Mouse (Mus musculus) liver, embryonic 16.5 days (tissue): ENCODE data around the gene Pdxp. TPM values are rescaled to one million over a fixed set of nuclear protein-coding genes. Genes with fewer than 3 reads are reported as not detected.

ENCODE experiments used
- ATAC-seq: fragments of 200-750 bp; cut with Nextera tagmentation; 2 replicates; pipeline ENCODE4 v1.8.0; 2017; ENCODE audit warnings: low read depth, mild to moderate bottlenecking, moderate number of reproducible peaks, moderate library complexity
- H3K27ac ChIP-seq: fragments of 300-500 bp; sonication (generic); 2 replicates; pipeline ENCODE4 v1.5.1; 2014; ENCODE audit warnings: mild to moderate bottlenecking, low read length
- H3K27me3 ChIP-seq: fragments of 300-500 bp; sonication (generic); 2 replicates; pipeline ENCODE4 v1.6.1; 2014; ENCODE audit warnings: low read depth, low read length, mixed read lengths; ENCODE audit not compliant: control insufficient read depth, insufficient read depth
- H3K36me3 ChIP-seq: fragments of 300-500 bp; sonication (generic); 2 replicates; pipeline ENCODE4 v1.6.1; 2014; ENCODE audit warnings: mild to moderate bottlenecking; ENCODE audit not compliant: control insufficient read depth, insufficient read depth
- H3K4me1 ChIP-seq: fragments of 300-500 bp; sonication (generic); 2 replicates; pipeline ENCODE4 v1.6.1; 2014; ENCODE audit warnings: low read depth, low read length, mixed read lengths; ENCODE audit not compliant: control insufficient read depth
- H3K4me2 ChIP-seq: fragments of 300-500 bp; sonication (generic); 2 replicates; pipeline ENCODE4 v1.6.1; 2014; ENCODE audit warnings: low read depth, low read length, mixed read lengths
- H3K4me3 ChIP-seq: fragments of 300-500 bp; sonication (generic); 2 replicates; pipeline ENCODE4 v1.5.1; 2014; ENCODE audit warnings: low read depth, mild to moderate bottlenecking, low read length
- H3K9ac ChIP-seq: fragments of 300-500 bp; sonication (generic); 2 replicates; pipeline ENCODE4 v1.6.1; 2014; ENCODE audit warnings: low read depth, low read length
- H3K9me3 ChIP-seq: fragments of 300-500 bp; sonication (generic); replicated peaks from 2 replicates; pipeline ENCODE4 v1.6.1; 2016; ENCODE audit warnings: low read length; ENCODE audit not compliant: control insufficient read depth
- WGBS: fragments of 180-500 bp; shearing (Covaris S2); extraction: QIAGEN DNeasy Blood & Tissue Kit; methylation state at CpG from one replicate; pipeline ENCODE4 v1.1.7; 2014; ENCODE audit not compliant: insufficient replicate concordance; 5-methylcytosine and 5-hydroxymethylcytosine counted together
- polyA plus RNA-seq: library from polyadenylated mRNA; unstranded; fragments of >200 nt; fragmentation: Nextera tagmentation; extraction: Ambion mirVana; gene quantifications from 2 replicates; pipeline ENCODE4 v1.2.1, GENCODE M21; 2015

Gene Pdxp
- polyA plus RNA-seq, 1 experiment from 2014 or later, result 2.7 TPM

DNA sequence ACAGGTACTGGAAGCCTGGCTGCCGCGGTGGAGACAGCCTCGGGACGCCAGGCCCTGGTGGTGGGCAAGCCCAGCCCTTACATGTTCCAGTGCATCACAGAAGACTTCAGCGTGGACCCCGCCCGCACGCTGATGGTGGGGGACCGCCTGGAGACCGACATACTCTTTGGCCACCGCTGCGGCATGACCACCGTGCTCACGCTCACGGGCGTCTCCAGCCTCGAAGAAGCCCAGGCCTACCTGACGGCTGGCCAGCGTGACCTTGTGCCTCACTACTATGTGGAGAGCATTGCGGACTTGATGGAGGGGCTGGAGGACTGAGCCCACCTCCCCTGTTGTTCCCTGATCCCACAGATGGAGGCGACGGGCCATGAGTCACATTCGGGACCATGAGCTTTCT is 4.4 kb downstream of the Pdxp start:
- H3K36me3 ChIP-seq, result no peaks in the 10 kb centered on the region
- no peak overlapping the region for H3K4me3 ChIP-seq
- 90% methylated on average over 23 of the region's 23 CpGs for WGBS
- no peak overlapping the region for H3K9ac ChIP-seq
- H3K27ac ChIP-seq, result no peak overlapping the region
- H3K4me1 ChIP-seq, result peaks cover 49% of the 10 kb centered on the region
- no peaks in the 10 kb centered on the region for H3K9me3 ChIP-seq
- ATAC-seq, result no peak
- no peaks in the 10 kb centered on the region for H3K27me3 ChIP-seq
- H3K4me2 ChIP-seq, result no peak overlapping the region

DNA sequence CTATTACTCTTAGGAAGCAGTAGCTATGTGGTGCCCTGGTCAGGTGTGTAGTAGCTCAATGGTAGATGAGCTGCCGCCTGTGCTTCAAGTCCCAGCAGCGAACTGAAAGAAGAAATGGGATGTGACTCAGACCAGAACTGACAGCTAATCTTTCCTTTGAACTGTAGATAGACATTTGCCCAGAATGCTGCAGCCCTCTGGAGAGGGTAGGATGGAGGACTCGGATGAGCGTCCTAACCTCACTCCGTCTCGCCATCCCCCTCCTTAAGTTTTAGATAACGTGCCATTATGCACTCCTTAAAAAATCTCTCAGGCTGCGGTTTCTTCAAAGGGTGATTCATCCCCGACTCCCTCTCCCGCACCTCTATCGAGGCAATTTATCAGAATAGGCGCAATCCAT is 6.2 kb downstream of the Pdxp start:
- no peak for ATAC-seq
- Histone ChIP-seq H3K4me3 (no peak overlapping the region), H3K27ac (no peak overlapping the region), H3K27me3 (no peaks in the 10 kb centered on the region), H3K9me3 (no peaks in the 10 kb centered on the region), H3K4me1 (peaks cover 49% of the 10 kb centered on the region), H3K9ac (no peak overlapping the region), H3K4me2 (no peak overlapping the region), H3K36me3 (no peaks in the 10 kb centered on the region)
- WGBS, result 73% methylated on average over 12 of the region's 12 CpGs

DNA sequence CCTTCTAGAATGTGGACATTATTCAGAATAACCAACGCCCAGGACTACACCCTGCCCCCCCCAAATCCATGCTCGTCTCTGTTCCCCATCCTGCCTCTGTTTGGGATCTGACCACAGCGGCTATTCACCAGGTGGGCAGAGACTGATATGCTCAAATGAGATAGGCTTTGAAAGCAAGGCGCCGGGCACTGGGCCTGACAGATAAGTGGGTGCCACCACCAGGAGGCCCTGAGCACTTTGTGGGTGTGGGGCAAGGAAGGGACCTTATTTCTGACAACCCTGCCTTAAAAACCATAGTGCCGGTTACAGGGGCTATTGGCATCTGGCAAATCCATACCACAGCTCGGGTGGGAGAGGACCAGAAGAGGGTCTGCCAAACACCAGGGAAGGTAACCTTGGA is 9.0 kb downstream of the Pdxp start:
- Histone ChIP-seq H3K27me3 (no peaks in the 10 kb centered on the region), H3K36me3 (no peaks in the 10 kb centered on the region), H3K4me2 (peak overlapping the region; percentile 58), H3K9ac (peak overlapping the region; percentile 71), H3K9me3 (no peaks in the 10 kb centered on the region), H3K4me1 (peaks cover 62% of the 10 kb centered on the region), H3K4me3 (peak overlapping the region; percentile 52), H3K27ac (peak overlapping the region; percentile 97)
- ATAC-seq, result peak; percentile 86
- WGBS, result 20% methylated on average over 7 of the region's 7 CpGs

DNA sequence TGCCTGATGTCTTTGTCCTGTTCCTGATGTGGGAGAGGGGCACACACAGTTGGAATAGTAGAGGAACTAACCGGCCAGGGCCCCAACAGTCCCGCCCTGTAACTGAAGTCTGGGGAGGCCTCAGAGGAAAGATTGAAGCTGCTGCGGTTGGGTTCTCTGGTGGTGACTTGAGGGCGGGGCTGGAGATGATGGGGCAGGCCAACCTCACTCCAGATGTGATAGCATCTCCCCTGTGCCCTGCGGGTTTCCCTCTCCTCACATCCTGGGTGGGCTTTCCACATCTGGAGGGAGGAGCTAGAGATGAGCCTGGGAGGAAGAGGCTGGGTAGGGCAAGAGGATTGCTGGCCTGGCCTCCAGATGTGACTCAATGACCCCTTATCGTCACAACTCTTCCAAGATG is 9.9 kb downstream of the Pdxp start:
- Histone ChIP-seq H3K27ac (peak overlapping the region; percentile 97), H3K4me1 (peaks cover 71% of the 10 kb centered on the region), H3K27me3 (no peaks in the 10 kb centered on the region), H3K9ac (peak overlapping the region; percentile 71), H3K9me3 (no peaks in the 10 kb centered on the region), H3K36me3 (no peaks in the 10 kb centered on the region), H3K4me3 (peak overlapping the region; percentile 52), H3K4me2 (peak overlapping the region; percentile 58)
- peak; percentile 76 for ATAC-seq
- WGBS, result 14% methylated on average over 6 of the region's 6 CpGs

DNA sequence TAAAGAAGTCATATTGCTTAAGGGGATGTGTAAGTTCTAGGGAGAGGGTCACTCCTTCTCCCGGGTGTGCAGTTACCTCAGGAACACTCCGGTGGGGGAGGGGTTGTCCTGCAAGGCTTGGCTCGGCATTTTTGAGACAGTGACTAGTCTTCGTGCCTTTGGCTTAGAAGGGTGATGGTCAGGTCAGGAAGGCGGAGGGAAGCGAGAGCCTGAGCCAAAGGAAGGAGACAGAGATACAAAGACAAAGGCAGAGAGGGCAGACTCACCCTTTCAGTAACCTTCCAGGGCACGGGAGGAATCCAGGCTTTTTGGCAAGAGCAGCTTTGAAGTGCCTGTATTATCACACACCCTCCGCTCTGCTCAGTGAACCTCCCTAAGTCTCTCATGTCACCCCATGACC is 11.4 kb downstream of the Pdxp start:
- H3K27me3 ChIP-seq, result no peaks in the 10 kb centered on the region
- H3K9me3 ChIP-seq, result no peaks in the 10 kb centered on the region
- no peak for ATAC-seq
- H3K36me3 ChIP-seq, result no peaks in the 10 kb centered on the region; the same call in 1 of the 2 replicates
- H3K9ac ChIP-seq, result no peak overlapping the region; the same call in 1 of the 2 replicates
- H3K4me1 ChIP-seq, result peaks cover 72% of the 10 kb centered on the region
- 48% methylated on average over 8 of the region's 8 CpGs for WGBS
- H3K4me3 ChIP-seq, result no peak overlapping the region
- no peak overlapping the region for H3K4me2 ChIP-seq
- peak overlapping the region; percentile 77 for H3K27ac ChIP-seq

DNA sequence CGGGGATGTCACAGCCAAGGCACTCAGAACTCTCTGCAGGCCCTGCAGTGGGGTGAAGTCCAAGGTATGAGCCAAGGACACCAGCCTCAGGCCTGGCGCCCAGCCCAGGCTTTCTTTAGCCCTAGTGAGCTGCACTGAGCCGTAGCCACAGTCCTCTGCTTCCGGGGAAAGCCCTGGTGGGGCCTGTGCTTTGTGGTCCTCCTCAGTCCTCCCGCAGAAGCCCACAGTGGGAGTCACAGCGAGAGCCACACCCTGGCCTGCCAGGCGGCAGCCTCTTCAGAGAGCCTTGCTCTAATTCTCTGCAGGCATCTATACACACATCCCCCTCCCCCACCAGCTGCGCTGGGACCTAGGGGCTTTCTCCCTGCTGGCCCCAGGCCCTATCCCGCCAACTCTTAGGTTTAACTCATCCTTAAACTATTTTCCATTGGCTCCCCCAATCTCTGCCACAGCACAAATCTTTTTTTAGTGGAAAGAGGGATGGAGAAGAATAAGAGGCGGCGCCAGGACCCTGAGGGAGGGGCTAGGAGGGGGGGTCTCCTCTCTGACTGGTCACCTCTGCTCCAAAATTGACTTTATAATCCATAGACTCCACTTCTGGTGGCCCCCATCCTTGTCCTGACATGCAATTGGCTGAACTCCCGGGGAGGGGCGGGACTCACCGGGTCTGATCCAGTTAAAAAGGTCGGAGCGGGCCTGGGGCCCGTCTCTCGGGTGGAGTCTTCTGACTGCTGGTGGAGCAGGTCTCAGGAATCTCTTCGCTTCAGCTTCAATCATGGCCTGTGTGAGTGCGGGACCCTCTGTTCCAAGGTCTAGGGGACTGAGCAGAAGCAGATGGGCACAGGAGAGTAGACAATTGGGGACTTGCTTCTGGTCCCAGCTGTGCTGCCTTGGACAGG is 12.6 kb downstream of the Pdxp start, which contains the start of gene Lgals1:
Gene Lgals1 (plus strand): TSS at position 705 of the 899 bp plus-strand sequence.
- H3K4me3 ChIP-seq, result peak within 1 kb of the TSS; percentile 63
- H3K4me1 ChIP-seq, result peaks cover 73% of the 10 kb centered on the region
- no peaks in the 10 kb centered on the region for H3K27me3 ChIP-seq
- H3K27ac ChIP-seq, result peak within 1 kb of the TSS; percentile 77
- 7% methylated on average over 20 of the region's 20 CpGs for WGBS
- H3K9ac ChIP-seq, result peak within 1 kb of the TSS; percentile 66
- peak; percentile 53 for ATAC-seq
- H3K36me3 ChIP-seq, result no peaks in the 10 kb centered on the region; the same call in 1 of the 2 replicates
- H3K4me2 ChIP-seq, result peak within 1 kb of the TSS; percentile 95
- no peaks in the 10 kb centered on the region for H3K9me3 ChIP-seq

DNA sequence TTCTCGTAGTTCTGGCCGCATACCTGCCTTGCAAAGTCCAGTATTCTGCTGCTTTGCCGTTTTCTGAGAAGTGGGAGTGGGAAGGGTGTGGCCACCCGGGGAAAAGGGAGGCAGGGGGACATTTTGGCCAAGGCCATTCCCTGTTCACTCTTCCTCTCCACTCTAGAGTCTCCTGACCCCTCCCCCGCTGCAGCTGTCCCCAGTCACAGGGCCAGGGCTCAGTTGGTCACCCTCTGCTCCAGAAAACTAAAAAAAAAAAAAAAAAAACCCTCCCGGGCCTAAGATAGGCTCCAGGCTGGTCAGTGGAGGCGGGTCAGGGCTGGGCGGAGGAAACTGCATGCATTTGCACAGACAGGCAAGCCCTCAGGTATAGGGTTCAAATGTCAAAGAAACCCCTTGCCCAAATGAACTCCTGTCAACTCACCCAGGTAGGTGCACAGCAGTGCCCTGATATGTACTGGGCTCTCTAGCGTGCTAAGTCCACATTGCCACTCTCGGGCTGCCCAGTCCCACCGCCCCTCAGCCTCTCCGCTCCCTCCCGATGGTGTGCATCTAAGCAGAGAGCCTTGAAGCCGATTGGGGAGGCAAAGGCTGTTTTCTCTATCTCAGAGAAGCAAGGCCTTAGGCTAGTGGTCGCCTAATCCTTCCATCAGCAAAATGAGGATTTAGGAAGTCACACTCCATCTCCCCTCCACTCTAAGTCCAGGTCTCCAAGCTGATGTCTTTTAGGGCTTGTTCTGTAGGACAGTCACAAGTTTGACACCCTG is 13.5 kb downstream of the Pdxp start:
- peak overlapping the region; percentile 66 for H3K9ac ChIP-seq
- H3K9me3 ChIP-seq, result no peaks in the 10 kb centered on the region
- H3K36me3 ChIP-seq, result no peaks in the 10 kb centered on the region; the same call in 1 of the 2 replicates
- H3K4me1 ChIP-seq, result peaks cover 69% of the 10 kb centered on the region
- 7% methylated on average over 15 of the region's 15 CpGs for WGBS
- H3K27ac ChIP-seq, result peak overlapping the region; percentile 75
- H3K27me3 ChIP-seq, result no peaks in the 10 kb centered on the region
- ATAC-seq, result no peak
- peak overlapping the region; percentile 95 for H3K4me2 ChIP-seq
- peak overlapping the region; percentile 63 for H3K4me3 ChIP-seq

DNA sequence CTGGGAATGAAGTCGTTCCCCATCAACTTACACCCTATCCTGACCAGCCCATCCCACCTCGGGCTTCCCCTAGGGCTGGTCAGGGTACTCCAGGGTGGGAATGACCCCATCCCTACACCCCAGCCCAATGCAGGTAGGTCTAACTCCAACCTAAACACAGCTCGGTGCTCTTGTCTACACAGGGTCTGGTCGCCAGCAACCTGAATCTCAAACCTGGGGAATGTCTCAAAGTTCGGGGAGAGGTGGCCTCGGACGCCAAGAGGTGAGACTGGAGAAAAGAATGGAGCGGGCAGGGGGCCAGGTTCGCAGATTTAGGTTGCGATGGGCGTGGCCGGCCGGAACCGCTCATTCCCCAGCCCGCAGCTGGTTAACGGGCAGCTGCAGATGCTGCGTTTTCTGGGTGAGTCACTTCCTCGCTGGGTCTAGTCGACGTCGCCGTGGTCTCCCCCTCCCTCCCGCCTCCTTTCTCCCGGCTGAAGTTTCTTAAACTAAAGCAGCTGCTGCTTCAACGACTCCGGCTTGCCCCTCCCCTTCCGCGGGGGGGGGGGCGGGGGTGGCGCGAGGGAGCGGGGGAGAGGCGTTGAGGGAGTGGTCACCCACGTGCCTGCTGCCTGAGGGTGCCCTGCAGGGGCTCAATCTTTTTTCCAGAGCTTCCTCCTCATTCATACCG is 14.2 kb downstream of the Pdxp start:
- H3K4me2 ChIP-seq, result peak overlapping the region; percentile 95
- H3K36me3 ChIP-seq, result no peaks in the 10 kb centered on the region; the same call in 1 of the 2 replicates
- H3K27me3 ChIP-seq, result no peaks in the 10 kb centered on the region
- peaks cover 63% of the 10 kb centered on the region for H3K4me1 ChIP-seq
- peak; percentile 5; the same call in 1 of the 2 replicates for ATAC-seq
- WGBS, result under 1% methylated on average over 31 of the region's 35 CpGs
- H3K9me3 ChIP-seq, result no peaks in the 10 kb centered on the region
- peak overlapping the region; percentile 63 for H3K4me3 ChIP-seq
- peak overlapping the region; percentile 66 for H3K9ac ChIP-seq
- H3K27ac ChIP-seq, result peak overlapping the region; percentile 75
